In the genomic region with DNA sequence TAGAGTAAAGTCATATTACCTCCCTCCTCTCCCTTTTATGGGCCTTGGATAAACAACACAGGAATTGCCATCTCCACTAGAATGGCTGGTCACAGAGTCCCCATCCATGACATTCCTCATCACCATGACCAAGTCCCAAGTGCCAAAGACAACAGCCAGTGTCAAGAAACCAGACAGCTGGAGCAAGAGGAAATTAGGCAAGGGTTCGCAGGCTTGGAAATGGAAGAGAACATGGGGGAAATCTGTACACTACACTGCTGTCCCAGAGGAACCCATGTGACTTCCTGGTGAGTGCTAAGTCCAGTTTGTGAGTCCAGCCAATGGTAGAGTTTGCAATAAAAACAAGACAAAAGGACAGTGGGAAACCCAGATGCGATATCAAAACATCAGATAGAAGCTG, we compare ENCODE assay signal across 16 mouse cellular contexts. TPM values are rescaled to one million over a fixed set of nuclear protein-coding genes. Genes with fewer than 3 reads are reported as not detected.
DNase-seq lines count a peak whose midpoint lies in the region; ATAC-seq and TF ChIP-seq lines count a peak whose summit lies in the region.
"Had no signal": no experiment of that assay in that cellular context is flagged by ENCODE, and none has a peak within 500 bp of the region (broad histone marks: within the 10 kb centered on the region; RNA-seq: fewer than 3 reads in every experiment).

No protein-coding gene starts in this region.

- no peak overlapping the region for H3K9ac ChIP-seq in heart, adult 2 months (ENCODE audit: low read depth, low read length)
- H3K9ac ChIP-seq in heart, embryonic 16.5 days (ENCODE audit: low read length) = no peak overlapping the region
- no peak overlapping the region for H3K9ac ChIP-seq in kidney, embryonic 15.5 days
- H3K9ac ChIP-seq: embryonic facial prominence, embryonic 15.5 days; limb, embryonic 15.5 days; midbrain, embryonic 13.5 days had no signal

- no peak overlapping the region for H3K4me2 ChIP-seq in heart, embryonic 16.5 days (ENCODE audit: low read depth, low read length)
- no peak overlapping the region for H3K4me2 ChIP-seq in kidney, embryonic 15.5 days
- H3K4me2 ChIP-seq: embryonic facial prominence, embryonic 15.5 days; limb, embryonic 15.5 days; midbrain, embryonic 13.5 days had no signal

- H3K9me3 ChIP-seq in heart, embryonic 10.5 days = no peaks in the 10 kb centered on the region
- H3K9me3 ChIP-seq in heart, embryonic 16.5 days (replicated peaks; ENCODE audit: control insufficient read depth, low read length) = no peaks in the 10 kb centered on the region
- H3K9me3 ChIP-seq in kidney, embryonic 15.5 days (replicated peaks) = no peaks in the 10 kb centered on the region
- H3K9me3 ChIP-seq: embryonic facial prominence, embryonic 15.5 days; limb, embryonic 15.5 days; midbrain, embryonic 13.5 days had no signal

- no peaks in the 10 kb centered on the region for H3K79me2 ChIP-seq in heart, adult 2 months (replicated peaks; ENCODE audit: control insufficient read depth, insufficient read depth, low read length)

- H3K27me3 ChIP-seq in heart, adult 2 months (ENCODE audit: control insufficient read depth, insufficient read depth, low read length) = no peaks in the 10 kb centered on the region
- no peaks in the 10 kb centered on the region for H3K27me3 ChIP-seq in heart, embryonic 10.5 days (ENCODE audit: insufficient read depth, poor library complexity, severe bottlenecking)
- no peaks in the 10 kb centered on the region for H3K27me3 ChIP-seq in heart, embryonic 16.5 days (ENCODE audit: control insufficient read depth, insufficient read depth, low read length)
- H3K27me3 ChIP-seq in kidney, embryonic 15.5 days = no peaks in the 10 kb centered on the region
- H3K27me3 ChIP-seq: embryonic facial prominence, embryonic 15.5 days; limb, embryonic 15.5 days; midbrain, embryonic 13.5 days had no signal

- 31% methylated on average over 2 of the region's 2 CpGs for WGBS in heart, adult 2 months
- 83% methylated on average over 2 of the region's 2 CpGs for WGBS in heart, embryonic 10.5 days
- 72% methylated on average over 2 of the region's 2 CpGs for WGBS in heart, embryonic 16.5 days
- WGBS in kidney, embryonic 15.5 days = 66% methylated on average over 2 of the region's 2 CpGs

- peak; percentile 61; the same call in 1 of the 2 replicates for TF ChIP-seq EP300 in heart, adult 2 months (IDR thresholded peaks at IDR 0.05; ENCODE audit: insufficient read depth, low read depth, low read length)

- H3K4me1 ChIP-seq in heart, adult 2 months (ENCODE audit: control insufficient read depth, insufficient read depth, low read length) = peaks cover 20% of the 10 kb centered on the region
- peaks cover 3% of the 10 kb centered on the region; the same call in 1 of the 2 replicates for H3K4me1 ChIP-seq in heart, embryonic 10.5 days
- H3K4me1 ChIP-seq in brown adipose tissue, adult 24 weeks (ENCODE audit: control insufficient read depth, insufficient read depth, insufficient read length, low read length) = peaks cover 49% of the 10 kb centered on the region
- H3K4me1 ChIP-seq in heart, embryonic 16.5 days (ENCODE audit: control insufficient read depth, insufficient read depth, low read length) = no peaks in the 10 kb centered on the region; the same call in 1 of the 2 replicates
- 0 out of 2 replicates have a peak, but pooled peaks cover 4% of the 10 kb centered on the region for H3K4me1 ChIP-seq in kidney, embryonic 15.5 days

- TF ChIP-seq CTCF in heart, adult 2 months (IDR thresholded peaks at IDR 0.05) = no peak

- ATAC-seq in heart, embryonic 16.5 days (replicated peaks; ENCODE audit: extremely low read depth, insufficient read depth, low FRiP score) = 0 out of 2 replicates have a peak, but pooled peaks have one; percentile 41
- ATAC-seq in kidney, embryonic 15.5 days (replicated peaks; ENCODE audit: low FRiP score) = no peak
- ATAC-seq: forebrain, embryonic 14.5 days; hindbrain, postnatal 0 days; midbrain, embryonic 13.5 days had no signal

- peak overlapping the region; percentile 53 for H3K27ac ChIP-seq in heart, adult 2 months
- H3K27ac ChIP-seq in heart, embryonic 10.5 days = no peak overlapping the region
- peak overlapping the region; percentile 78 for H3K27ac ChIP-seq in brown adipose tissue, adult 24 weeks (replicated peaks; ENCODE audit: low read depth, low read length)
- no peak overlapping the region for H3K27ac ChIP-seq in heart, embryonic 16.5 days (ENCODE audit: low read length)
- peak overlapping the region; percentile 29; the same call in 1 of the 2 replicates for H3K27ac ChIP-seq in kidney, embryonic 15.5 days
- H3K27ac ChIP-seq: embryonic facial prominence, embryonic 15.5 days; hindbrain, postnatal 0 days; limb, embryonic 15.5 days; midbrain, embryonic 13.5 days had no signal

- no peak for TF ChIP-seq POLR2A in heart, adult 2 months (IDR thresholded peaks at IDR 0.05; ENCODE audit: insufficient read depth, low read depth, low read length)

- H3K4me3 ChIP-seq in heart, adult 2 months = no peak overlapping the region
- H3K4me3 ChIP-seq in heart, embryonic 10.5 days = no peak overlapping the region
- H3K4me3 ChIP-seq in brown adipose tissue, adult 24 weeks (ENCODE audit: insufficient read depth, low read depth, low read length) = no peak overlapping the region
- no peak overlapping the region for H3K4me3 ChIP-seq in heart, embryonic 16.5 days (ENCODE audit: low read length)
- H3K4me3 ChIP-seq in kidney, embryonic 15.5 days (replicated peaks) = no peak overlapping the region
- H3K4me3 ChIP-seq: embryonic facial prominence, embryonic 15.5 days; limb, embryonic 15.5 days; midbrain, embryonic 13.5 days had no signal

- no peaks in the 10 kb centered on the region for H3K36me3 ChIP-seq in heart, adult 2 months (ENCODE audit: control insufficient read depth, insufficient read depth, low read length)
- peaks cover 5% of the 10 kb centered on the region for H3K36me3 ChIP-seq in heart, embryonic 10.5 days
- no peaks in the 10 kb centered on the region for H3K36me3 ChIP-seq in heart, embryonic 16.5 days (ENCODE audit: control insufficient read depth, insufficient read depth)
- peaks cover 5% of the 10 kb centered on the region; the same call in 1 of the 2 replicates for H3K36me3 ChIP-seq in kidney, embryonic 15.5 days
- H3K36me3 ChIP-seq: embryonic facial prominence, embryonic 15.5 days; limb, embryonic 15.5 days had no signal

- DNase-seq in heart, adult 2 months = peak; percentile 51 to 75
- DNase-seq in heart, embryonic 10.5 days (ENCODE audit: low spot score) = no peak
- DNase-seq in MN1 (ENCODE audit: low spot score) = no peak
- DNase-seq in embryo, embryonic 10.5 days (ENCODE audit: low spot score) = no peak
- DNase-seq: cerebellum, adult 18-20 months; lung, postnatal 36 days; right cerebral cortex, postnatal 14 days had no signal

- intact Hi-C loops in heart, adult 2 months (cut with DNase I) = loop anchor here (2.0 kb wide), 1 partner anchor 35 kb away; no protein-coding TSS in a partner anchor

RNA-seq across cellular contexts. Expression of gene Rnf144a, which starts 47.7 kb away (rescaled TPM):
- total RNA-seq in heart, adult 2 months (2021) = 10 to 100 TPM; 12.7 to 13.4 TPM
- polyA plus RNA-seq in heart, adult 2 months (2012; rRNA removed) = 11.5 and 17.2 TPM in 2 replicates
- 9.7 and 17.8 TPM in 2 replicates for polyA plus RNA-seq in heart, embryonic 10.5 days (2016; fragmentation: Nextera tagmentation; extraction: Ambion mirVana)
- polyA plus RNA-seq in brown adipose tissue, adult 24 weeks (2012; ENCODE audit: insufficient read depth, insufficient read length, missing spikeins) = 16.9 and 22.9 TPM in 2 replicates
- 12.1 and 14.6 TPM in 2 replicates for polyA plus RNA-seq in heart, embryonic 16.5 days (2015; fragmentation: Nextera tagmentation; extraction: Ambion mirVana)
- polyA plus RNA-seq in kidney, embryonic 15.5 days (2015; fragmentation: Nextera tagmentation; extraction: Ambion mirVana) = 35.6 and 36.1 TPM in 2 replicates
- total RNA-seq: MEL had no signal

Comparison
In these comparisons a context has a peak if more than half of its experiments do, and no peak if none do; other contexts are left out.
1. DNase-seq: peak in heart, adult 2 months (2 of 2); none in heart, embryonic 10.5 days (single experiment), MN1 (single experiment) and embryo, embryonic 10.5 days (single experiment).
2. H3K27ac ChIP-seq: peak in heart, adult 2 months (single experiment), brown adipose tissue, adult 24 weeks (single experiment) and kidney, embryonic 15.5 days (single experiment); none in heart, embryonic 10.5 days (single experiment) and heart, embryonic 16.5 days (single experiment).